Mouse (Mus musculus): ENCODE results near the gene Gm37240.

The Gm37240 gene

GRCm38 (mm10) chr3:84542450-84542849 lies 1344.9 kb downstream of the Gm37240 start:
- peak; percentile 59 for DNase-seq

GRCm38 (mm10) chr3:84541881-84542280 lies 1345.4 kb downstream of the Gm37240 start:
- DNase-seq, result no peak

GRCm38 (mm10) chr3:84540640-84541039 lies 1346.7 kb downstream of the Gm37240 start:
- no peak for DNase-seq

DNA sequence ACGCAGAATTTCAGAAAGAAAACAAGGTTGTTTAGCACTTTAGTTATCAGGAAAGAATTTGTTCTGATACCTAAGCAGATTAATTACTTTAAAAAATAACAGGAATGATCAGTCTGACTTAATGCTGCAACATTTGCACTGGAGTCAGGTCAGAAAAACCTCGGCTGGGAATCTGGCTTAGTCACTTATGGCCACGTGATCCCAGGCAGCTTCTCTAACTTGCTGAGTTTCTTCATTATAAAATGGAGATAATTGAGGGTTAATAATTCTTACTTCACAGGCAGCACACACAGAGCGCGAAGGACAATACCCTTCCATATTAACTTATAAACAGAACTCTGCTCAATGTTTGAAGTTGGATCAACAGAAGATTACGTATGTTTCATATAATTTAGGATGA lies 1350.3 kb downstream of the Gm37240 start:
- DNase-seq, result no peak

- DNase-seq, result no peak
Observed at GRCm38 (mm10) chr3:84533227-84533626, 1354.1 kb downstream of the Gm37240 start.

DNA sequence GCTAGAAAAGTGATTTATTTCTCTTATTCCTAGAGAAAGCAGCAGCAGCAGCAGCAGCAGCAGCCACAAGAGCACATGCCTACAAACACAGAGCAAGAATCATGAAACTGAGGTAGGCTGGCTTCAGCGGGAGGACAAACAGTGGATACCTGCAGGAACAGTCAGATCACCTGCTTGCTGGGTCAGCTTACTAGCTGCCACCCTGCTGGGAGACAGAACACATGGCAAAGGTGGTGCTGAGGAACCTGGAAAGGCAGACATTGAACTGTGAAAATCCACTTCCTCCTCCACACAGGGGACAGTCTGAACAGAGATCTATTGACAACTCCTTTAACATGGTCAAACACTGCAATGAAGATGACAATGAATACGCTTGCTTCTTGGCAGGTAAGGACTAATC lies 1358.3 kb downstream of the Gm37240 start:
- no peak for DNase-seq

- DNase-seq, result no peak
Observed at GRCm38 (mm10) chr3:84524952-84525351, 1362.4 kb downstream of the Gm37240 start.

- no peak for DNase-seq
Observed at GRCm38 (mm10) chr3:84516163-84516562, 1371.2 kb downstream of the Gm37240 start.

DNA sequence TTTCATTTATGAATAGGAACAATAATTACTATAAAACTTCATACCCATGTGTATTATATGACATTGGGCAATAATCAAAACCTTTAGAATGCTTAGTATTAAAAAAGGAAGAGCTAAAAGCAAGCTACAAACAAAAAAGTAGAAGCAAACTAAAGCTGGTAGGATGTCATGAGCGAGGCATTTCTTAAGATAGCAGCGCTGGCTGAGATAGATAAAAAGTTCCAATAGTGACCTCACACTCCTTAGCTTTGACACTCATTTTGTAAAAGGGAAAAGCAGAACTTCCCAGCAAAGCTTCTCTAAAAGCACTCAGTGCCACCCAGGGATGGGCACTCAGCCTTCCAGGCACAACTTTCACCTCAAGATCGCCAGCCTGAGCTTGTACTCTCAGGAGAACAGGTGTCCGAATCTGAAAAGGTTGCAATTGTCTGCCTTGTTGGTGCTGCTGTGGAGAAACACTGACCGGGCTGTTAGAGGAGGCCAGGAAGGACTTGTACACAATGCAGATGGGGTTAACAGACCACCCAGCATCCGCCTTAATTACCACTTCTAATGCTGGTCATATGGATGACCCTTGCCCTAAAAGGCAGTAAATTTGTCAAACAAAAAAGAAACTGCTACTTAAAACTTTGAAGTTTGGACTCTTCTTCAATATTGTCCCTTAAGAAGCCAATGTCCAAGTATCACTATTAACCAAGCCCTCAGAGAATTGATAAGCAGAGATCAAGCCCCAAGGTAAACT lies 1374.4 kb downstream of the Gm37240 start:
- DNase-seq, result no peak

DNA sequence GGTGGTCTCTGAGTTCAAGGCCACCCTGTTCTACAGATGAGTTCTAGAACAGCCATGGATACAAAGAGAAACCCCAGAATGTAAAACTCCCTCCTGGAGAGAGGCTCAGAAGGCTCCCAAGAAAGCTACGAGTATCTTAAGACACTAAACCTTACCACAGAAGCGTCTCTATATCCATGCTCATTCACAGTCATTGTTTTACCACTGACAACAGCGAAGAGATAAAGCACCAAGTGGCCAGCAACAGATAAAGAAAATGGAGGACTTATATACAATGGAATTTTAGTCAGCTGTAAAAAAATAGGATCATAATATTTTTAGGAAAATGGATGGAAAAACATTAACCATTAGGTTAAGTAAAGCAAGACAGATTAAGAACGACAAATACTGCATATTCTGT lies 1382.1 kb downstream of the Gm37240 start:
- DNase-seq, result no peak

- no peak for DNase-seq
Observed at GRCm38 (mm10) chr3:84504291-84504690, 1383.0 kb downstream of the Gm37240 start.

- DNase-seq, result no peak
Observed at GRCm38 (mm10) chr3:84502101-84502500, 1385.2 kb downstream of the Gm37240 start.

GRCm38 (mm10) chr3:84500491-84500890 lies 1386.8 kb downstream of the Gm37240 start:
- DNase-seq, result no peak

DNA sequence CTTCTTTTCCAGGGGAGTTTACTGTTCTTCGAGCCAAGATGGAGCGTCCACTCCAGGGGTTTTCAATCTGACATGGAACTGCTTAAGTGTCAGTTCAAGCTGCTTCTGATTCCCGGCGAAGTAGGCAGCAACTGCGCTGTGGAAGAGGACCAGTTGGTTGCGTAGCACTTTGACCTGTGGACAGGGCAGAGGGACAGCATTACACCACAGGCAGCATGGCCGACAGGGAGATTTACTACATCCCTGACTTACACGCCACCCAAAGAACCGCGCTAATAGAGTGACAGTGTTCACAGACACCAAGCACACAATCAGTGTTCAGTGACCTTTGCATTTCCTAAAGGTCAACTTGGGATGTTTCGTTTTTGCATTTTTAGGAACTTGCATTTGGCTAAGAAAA lies 1389.6 kb downstream of the Gm37240 start:
- DNase-seq, result no peak

- no peak for DNase-seq
Observed at GRCm38 (mm10) chr3:84492657-84493056, 1394.7 kb downstream of the Gm37240 start.

GRCm38 (mm10) chr3:84492148-84492547 lies 1395.2 kb downstream of the Gm37240 start:
- no peak for DNase-seq

DNA sequence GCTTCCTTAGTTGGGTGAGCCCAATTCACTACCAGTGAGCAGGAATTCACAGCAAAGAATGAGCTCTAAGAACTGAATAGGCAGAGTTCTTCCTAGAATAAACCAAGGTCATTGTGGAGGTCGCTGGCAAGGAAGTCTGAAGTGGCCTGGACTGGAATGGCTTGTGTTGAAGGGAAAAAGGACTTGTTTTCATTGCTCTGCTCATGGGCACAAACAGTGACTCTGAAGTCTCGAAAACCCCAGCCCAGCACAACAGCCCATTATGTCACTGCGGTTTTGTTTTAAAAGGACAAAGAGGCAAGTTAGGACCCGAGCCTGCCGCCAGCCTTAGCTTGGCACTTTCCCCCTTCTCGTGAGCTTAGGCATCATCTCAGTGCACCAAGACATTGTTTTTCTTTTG lies 1398.6 kb downstream of the Gm37240 start:
- DNase-seq, result no peak

GRCm38 (mm10) chr3:84484891-84485290 lies 1402.4 kb downstream of the Gm37240 start:
- DNase-seq, result no peak

DNA sequence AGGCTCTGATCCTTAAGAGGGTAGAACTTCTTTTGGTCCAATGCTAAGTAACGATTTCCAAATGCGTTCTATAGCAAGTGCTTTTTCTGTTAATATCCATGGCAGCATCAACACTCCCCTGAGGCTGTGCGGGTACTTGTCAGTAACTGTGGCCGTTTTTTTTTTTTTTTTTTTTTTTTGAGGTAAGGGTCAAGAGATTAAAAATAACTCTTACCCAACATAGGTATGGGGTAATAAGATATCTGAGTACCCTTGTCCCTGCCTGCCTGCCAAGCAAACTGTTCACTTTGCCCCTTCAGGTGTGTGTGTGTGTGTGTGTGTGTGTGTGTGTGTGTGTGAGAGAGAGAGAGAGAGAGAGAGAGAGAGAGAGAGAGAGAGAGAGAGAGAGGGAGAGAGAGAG lies 1403.0 kb downstream of the Gm37240 start:
- DNase-seq, result no peak

GRCm38 (mm10) chr3:84482121-84482520 lies 1405.2 kb downstream of the Gm37240 start:
- no peak for DNase-seq

- DNase-seq, result peak; percentile 45
Observed at GRCm38 (mm10) chr3:84481104-84481503, 1406.2 kb downstream of the Gm37240 start.

DNA sequence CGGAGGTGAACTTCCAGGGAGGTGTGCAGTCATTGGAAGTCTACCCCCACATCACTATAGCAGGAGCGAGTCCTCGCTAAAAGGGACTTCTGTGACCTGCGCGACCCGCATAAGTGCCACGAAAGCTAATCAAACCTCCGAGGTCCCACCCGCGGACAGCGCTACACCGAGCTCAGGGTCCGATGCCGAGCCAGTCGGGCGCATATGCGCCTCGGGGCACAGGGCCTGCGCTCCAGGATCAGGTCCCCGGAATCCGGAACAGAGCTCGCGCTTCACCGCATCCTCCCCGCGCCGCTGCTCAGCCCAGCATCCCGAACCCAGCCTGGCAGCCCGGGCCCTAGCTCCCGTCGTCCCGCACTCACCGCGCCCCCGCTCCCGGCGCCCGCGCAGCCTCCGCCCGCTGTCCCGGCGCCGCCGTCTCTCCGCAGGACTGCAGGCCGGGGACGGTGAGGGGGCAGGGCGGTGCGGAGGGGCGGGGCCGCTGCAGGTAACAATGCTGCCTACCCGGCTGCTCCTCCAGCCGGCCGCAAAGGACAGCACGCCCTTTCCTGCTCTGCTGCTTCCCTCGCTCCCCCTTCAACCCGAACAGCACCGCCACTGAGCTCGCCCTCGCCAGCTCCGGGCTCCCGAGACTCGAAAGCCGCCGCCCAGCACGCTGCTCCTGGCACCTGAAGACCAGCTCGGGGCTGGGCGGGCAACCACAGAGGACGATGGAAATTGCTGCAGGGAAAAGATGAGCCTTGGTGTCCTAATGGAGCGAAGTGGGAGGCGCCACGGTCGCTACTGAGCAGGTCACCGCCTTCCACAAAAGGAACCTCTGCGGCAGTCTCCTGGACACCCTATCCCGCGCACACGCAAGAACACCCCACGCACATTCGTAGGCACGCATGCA lies 1407.1 kb downstream of the Gm37240 start, which contains the start of gene Fhdc1:
Fhdc1 (minus strand) TSS at position 424 of the 892 bp plus-strand sequence.
- peak; percentile 60 for DNase-seq

GRCm38 (mm10) chr3:84479293-84480005 lies 1407.9 kb downstream of the Gm37240 start:
- peak; percentile 70 for DNase-seq

All from retina, postnatal 1 day (tissue).